Mouse (Mus musculus) frontal cortex, postnatal 10 days (tissue): ENCODE data around the gene Lhfpl3.

ENCODE experiments used
- DNase-seq, 2 experiments: peaks; one replicate each; pipeline ENCODE4 v3.0.0; 2022; ENCODE audit warnings: low spot score in 2 of 2, mixed read lengths in 1 of 2

Gene Lhfpl3

GRCm38 (mm10) chr5:23284884-23285283, 539.0 kb downstream of the Lhfpl3 start:
- no peak for DNase-seq

GRCm38 (mm10) chr5:23289149-23289548, 543.3 kb downstream of the Lhfpl3 start:
- DNase-seq = no peak
